Mouse (Mus musculus) B cell, adult 62 days (primary cell): ENCODE data around the gene Tpsg1. TPM values are rescaled to one million over a fixed set of nuclear protein-coding genes. Genes with fewer than 3 reads are reported as not detected.

Experiments used
- total RNA-seq: library from RNA; stranded (reverse); gene quantifications from 4 replicates; pipeline ENCODE4 v1.2.4, GENCODE M21; 2023

The Tpsg1 gene
- not detected in 4 replicates for total RNA-seq

GRCm38 (mm10) chr17:25368973-25369372, at the start of gene Tpsg1:
TSS of gene Tpsg1 (plus strand) at chr17:25369273.

DNA sequence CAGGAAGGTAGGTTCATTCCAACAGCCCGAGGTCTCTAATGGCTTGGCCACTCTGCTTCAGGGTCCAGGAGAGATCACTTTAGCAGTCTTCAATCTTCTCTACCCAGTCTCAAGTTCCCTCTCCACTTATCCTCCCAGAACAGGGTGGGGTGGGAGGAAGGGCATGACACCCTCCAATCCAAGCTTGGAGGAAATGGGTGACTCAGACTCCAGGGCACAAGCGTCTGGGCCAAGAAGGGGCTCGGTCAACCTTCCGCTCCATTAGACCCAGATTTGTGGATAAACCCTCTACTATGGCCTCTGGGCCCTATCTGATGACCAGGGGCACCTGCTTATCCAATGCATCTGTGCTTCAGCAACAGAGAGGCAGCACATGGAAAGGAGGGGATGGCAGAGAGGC, 23.6 kb upstream of the Tpsg1 start, which contains the start of gene Tpsab1:
Gene Tpsab1 (minus strand): TSS at position 101 of the 400 bp plus-strand sequence.

GRCm38 (mm10) chr17:25366005-25366404, 3.1 kb upstream of the Tpsg1 start, which contains the start of gene Tpsb2:
TSS of gene Tpsb2 (plus strand) at chr17:25366305.

Other genes with a start within 250 kb of the Tpsg1 start
- gene Ptx4, start 248.5 kb upstream of the Tpsg1 start, total RNA-seq, result 0.39 TPM in 1 of 4 replicates, not detected in the others
- gene Clcn7, start 235.9 kb upstream of the Tpsg1 start, total RNA-seq, result 41.6 to 48.1 TPM (median 42.1 TPM) in 4 replicates
- gene Ccdc154, start 206.8 kb upstream of the Tpsg1 start, total RNA-seq, result 0.24 to 0.56 TPM in 2 of 4 replicates, not detected in the others
- gene Gm38655, start 193.8 kb upstream of the Tpsg1 start, total RNA-seq, result not detected in 4 replicates
- 11.1 to 14.3 TPM (median 13.7 TPM) in 4 replicates for gene BC003965, start 184.7 kb upstream of the Tpsg1 start, total RNA-seq
- gene Unkl, start 180.9 kb upstream of the Tpsg1 start, total RNA-seq, result 35.4 to 49.4 TPM (median 36.7 TPM) in 4 replicates
- 25.2 to 29.1 TPM (median 27.6 TPM) in 4 replicates for gene Gnptg, start 129.1 kb upstream of the Tpsg1 start, total RNA-seq
- gene Tsr3, start 129.1 kb upstream of the Tpsg1 start, total RNA-seq, result 16.0 to 18.5 TPM (median 16.6 TPM) in 4 replicates
- gene Baiap3, start 112.9 kb upstream of the Tpsg1 start, total RNA-seq, result 0.98 to 1.9 TPM (median 1.2 TPM) in 4 replicates
- gene Ube2i, start 94.7 kb upstream of the Tpsg1 start, total RNA-seq, result 456 to 465 TPM (median 462 TPM) in 4 replicates
- gene Prss34, start 70.9 kb upstream of the Tpsg1 start, total RNA-seq, result not detected in 4 replicates
- gene Prss28, start 60.6 kb upstream of the Tpsg1 start, total RNA-seq, result not detected in 4 replicates
- not detected in 4 replicates for gene Prss29, start 50.6 kb upstream of the Tpsg1 start, total RNA-seq
- gene Tpsab1, start 23.7 kb upstream of the Tpsg1 start, total RNA-seq, result not detected in 4 replicates
- not detected in 4 replicates for gene Tpsb2, start 3.0 kb upstream of the Tpsg1 start, total RNA-seq
- gene Cacna1h, start 64.5 kb downstream of the Tpsg1 start, total RNA-seq, result 5.0 to 7.9 TPM (median 6.0 TPM) in 4 replicates
- not detected in 4 replicates for gene Tekt4, start 85.3 kb downstream of the Tpsg1 start, total RNA-seq
- not detected in 4 replicates for gene Sstr5, start 128.0 kb downstream of the Tpsg1 start, total RNA-seq
- 0.26 to 0.41 TPM in 2 of 4 replicates, not detected in the others for gene Sox8, start 201.4 kb downstream of the Tpsg1 start, total RNA-seq
- gene Lmf1, start 209.8 kb downstream of the Tpsg1 start, total RNA-seq, result 26.8 to 32.9 TPM (median 31.5 TPM) in 4 replicates